Mouse (Mus musculus): ENCODE measurements around the gene Itgae. TPM values are rescaled to one million over a fixed set of nuclear protein-coding genes. Genes with fewer than 3 reads are reported as not detected.

Gene Itgae
- polyA plus RNA-seq, 1 experiment from 2014 or later, result 0.19 TPM

DNA sequence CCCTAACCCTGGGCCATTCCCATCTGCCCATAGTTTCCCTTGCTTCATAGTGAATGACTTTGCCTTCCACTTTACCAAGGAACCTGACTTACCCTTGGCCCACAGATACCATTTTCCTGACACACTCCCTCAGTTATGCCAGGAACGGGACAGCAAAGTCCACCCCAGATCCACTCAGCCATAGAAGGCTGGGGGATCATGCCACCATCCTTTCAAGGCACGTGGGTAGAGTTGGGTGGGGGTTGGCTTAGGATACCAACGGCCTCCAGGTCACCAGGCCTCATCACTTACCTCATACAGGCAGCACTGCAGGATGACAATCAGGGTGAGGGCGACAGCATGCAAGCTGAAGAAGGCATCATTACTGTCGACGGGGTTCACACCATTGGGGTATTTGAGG, 96.8 kb downstream of the Itgae start:
- 91% methylated on average over 6 of the region's 6 CpGs for WGBS
- H3K9ac ChIP-seq, result no peak overlapping the region
- H3K36me3 ChIP-seq, result peaks cover 9% of the 10 kb centered on the region
- H3K4me1 ChIP-seq (replicated peaks), result no peaks in the 10 kb centered on the region
- no peak overlapping the region for H3K4me2 ChIP-seq (replicated peaks)
- H3K27me3 ChIP-seq (replicated peaks), result no peaks in the 10 kb centered on the region
- H3K9me3 ChIP-seq, result no peaks in the 10 kb centered on the region
- no peak for ATAC-seq
- no peak overlapping the region for H3K4me3 ChIP-seq (replicated peaks)
- H3K27ac ChIP-seq, result no peak overlapping the region

DNA sequence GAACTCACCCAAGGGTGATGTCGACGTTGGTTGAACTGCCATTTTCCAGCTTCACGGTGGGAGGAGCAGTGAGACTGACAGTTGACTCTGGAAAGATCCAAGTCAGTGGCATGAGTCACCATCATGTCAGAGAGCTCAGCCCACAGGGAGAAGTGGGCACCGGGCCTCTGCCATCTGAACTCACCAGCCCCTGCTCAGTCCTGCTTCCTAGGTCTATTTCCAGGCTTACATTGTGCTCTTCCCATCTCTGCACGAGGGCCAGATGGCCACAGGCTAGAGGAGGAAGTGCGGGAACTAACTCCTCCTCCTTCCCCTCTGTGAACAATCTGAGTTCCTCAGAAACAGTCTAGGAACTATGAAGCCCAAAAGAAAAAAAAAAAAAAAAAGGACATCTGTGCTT, 102.7 kb downstream of the Itgae start:
- H3K27me3 ChIP-seq (replicated peaks), result no peaks in the 10 kb centered on the region
- 74% methylated on average over 6 of the region's 6 CpGs for WGBS
- H3K27ac ChIP-seq, result no peak overlapping the region
- no peak overlapping the region for H3K4me3 ChIP-seq (replicated peaks)
- H3K9me3 ChIP-seq, result no peaks in the 10 kb centered on the region
- no peak for ATAC-seq
- H3K4me2 ChIP-seq (replicated peaks), result no peak overlapping the region
- 0 out of 2 replicates have a peak, but pooled peaks cover 6% of the 10 kb centered on the region for H3K4me1 ChIP-seq (replicated peaks)
- H3K9ac ChIP-seq, result no peak overlapping the region
- H3K36me3 ChIP-seq, result peaks cover 5% of the 10 kb centered on the region; the same call in 1 of the 2 replicates

DNA sequence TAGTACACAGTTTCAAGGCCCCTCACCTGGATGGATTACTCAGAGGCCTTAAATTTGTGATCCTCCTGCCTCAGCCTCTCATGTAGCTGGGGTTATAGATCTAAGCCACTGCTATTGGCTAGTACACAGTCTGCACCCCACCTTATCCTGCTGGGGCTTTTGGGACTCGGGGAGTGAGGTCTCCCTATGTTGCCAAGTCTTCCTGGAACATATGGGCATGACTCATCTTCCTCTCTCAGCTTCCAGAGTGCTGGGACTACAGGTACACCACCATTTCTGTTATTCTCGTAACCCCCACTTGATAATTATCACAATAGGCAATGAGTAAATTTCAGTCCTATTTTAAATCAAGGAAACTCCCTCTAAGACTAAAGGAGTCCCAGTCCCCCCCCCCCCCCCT, 104.1 kb downstream of the Itgae start:
- Histone ChIP-seq H3K4me1 (replicated peaks) (0 out of 2 replicates have a peak, but pooled peaks cover 6% of the 10 kb centered on the region), H3K9ac (no peak overlapping the region), H3K9me3 (no peaks in the 10 kb centered on the region), H3K4me3 (replicated peaks) (no peak overlapping the region), H3K36me3 (peaks cover 5% of the 10 kb centered on the region; the same call in 1 of the 2 replicates), H3K27me3 (replicated peaks) (no peaks in the 10 kb centered on the region), H3K27ac (no peak overlapping the region), H3K4me2 (replicated peaks) (no peak overlapping the region)
- 68% methylated on average over 2 of the region's 2 CpGs for WGBS
- ATAC-seq, result no peak

Other genes starting within 250 kb of the Itgae start
- 23.5 and 25.5 TPM in 2 replicates for gene Atp2a3, start 129.4 kb upstream of the Itgae start, polyA plus RNA-seq (2015; fragmentation: Nextera tagmentation; extraction: Ambion mirVana)
- 14.3 and 27.7 TPM in 2 replicates for gene P2rx1, start 91.5 kb upstream of the Itgae start, polyA plus RNA-seq (2015; fragmentation: Nextera tagmentation; extraction: Ambion mirVana)
- 8.5 and 8.6 TPM in 2 replicates for gene Camkk1, start 71.6 kb upstream of the Itgae start, polyA plus RNA-seq (2015; fragmentation: Nextera tagmentation; extraction: Ambion mirVana)
- 9.3 and 9.7 TPM in 2 replicates for gene Ncbp3, start 42.8 kb upstream of the Itgae start, polyA plus RNA-seq (2015; fragmentation: Nextera tagmentation; extraction: Ambion mirVana)
- gene Haspin, start 47.7 kb downstream of the Itgae start, polyA plus RNA-seq (2015; fragmentation: Nextera tagmentation; extraction: Ambion mirVana), result 15.2 and 16.5 TPM in 2 replicates
- 0.09 TPM in 1 of 2 replicates, not detected in the other for gene P2rx5, start 69.8 kb downstream of the Itgae start, polyA plus RNA-seq (2015; fragmentation: Nextera tagmentation; extraction: Ambion mirVana)
- 118 and 126 TPM in 2 replicates for gene Emc6, start 86.5 kb downstream of the Itgae start, polyA plus RNA-seq (2015; fragmentation: Nextera tagmentation; extraction: Ambion mirVana)
- gene Tax1bp3, start 86.5 kb downstream of the Itgae start, polyA plus RNA-seq (2015; fragmentation: Nextera tagmentation; extraction: Ambion mirVana), result 208 and 212 TPM in 2 replicates
- gene Ctns, start 108.5 kb downstream of the Itgae start, polyA plus RNA-seq (2015; fragmentation: Nextera tagmentation; extraction: Ambion mirVana), result 23.8 and 25.1 TPM in 2 replicates
- gene Shpk, start 108.9 kb downstream of the Itgae start, polyA plus RNA-seq (2015; fragmentation: Nextera tagmentation; extraction: Ambion mirVana), result 6.2 and 8.1 TPM in 2 replicates
- gene Trpv1, start 143.7 kb downstream of the Itgae start, polyA plus RNA-seq (2015; fragmentation: Nextera tagmentation; extraction: Ambion mirVana), result 0.10 TPM in 2 replicates
- gene Trpv3, start 176.8 kb downstream of the Itgae start, polyA plus RNA-seq (2015; fragmentation: Nextera tagmentation; extraction: Ambion mirVana), result 0.04 and 0.10 TPM in 2 replicates
- gene Aspa, start 239.0 kb downstream of the Itgae start, polyA plus RNA-seq (2015; fragmentation: Nextera tagmentation; extraction: Ambion mirVana), result 0.94 and 1.3 TPM in 2 replicates
- gene Gm49340, start 239.2 kb downstream of the Itgae start, polyA plus RNA-seq (2015; fragmentation: Nextera tagmentation; extraction: Ambion mirVana), result not detected in 2 replicates
- 0.18 and 0.47 TPM in 2 replicates for gene Spata22, start 239.2 kb downstream of the Itgae start, polyA plus RNA-seq (2015; fragmentation: Nextera tagmentation; extraction: Ambion mirVana)

Data from intestine, embryonic 15.5 days (tissue).